Mouse (Mus musculus) CH12.LX (cell line): ENCODE measurements around the gene Zfp273. TPM values are rescaled to one million over a fixed set of nuclear protein-coding genes. Genes with fewer than 3 reads are reported as not detected.
"Not testable (repeated sequence)": the region's sequence is repeated elsewhere in the genome, so short reads cannot be mapped to it uniquely, and the experiment has no call there.

Source experiments
- DNase-seq: peaks from one replicate; pipeline ENCODE4 v3.0.0-alpha.2; 2013; ENCODE audit errors: extremely low read depth
- H3K27ac ChIP-seq: 2 replicates; pipeline ENCODE4 v1.5.1; 2012; ENCODE audit warnings: low read depth, mild to moderate bottlenecking, control low read depth, moderate library complexity; ENCODE audit not compliant: insufficient read depth
- H3K27me3 ChIP-seq: replicated peaks from 2 replicates; pipeline ENCODE3; 2012; ENCODE audit warnings: inconsistent platforms
- H3K36me3 ChIP-seq, 2 experiments: replicated peaks in 1 of 2; 2 replicates each; pipeline versions ENCODE3 to v1.6.1; 2012; ENCODE audit warnings: inconsistent platforms in 1 of 2, low read length in 1 of 2, mild to moderate bottlenecking in 1 of 2, mixed read lengths in 1 of 2, moderate library complexity in 1 of 2; ENCODE audit not compliant: control insufficient read depth in 1 of 2, insufficient read depth in 1 of 2
- H3K4me1 ChIP-seq, 2 experiments: 2 replicates each; pipeline ENCODE4 v1.6.1; 2012; ENCODE audit warnings: inconsistent platforms in 1 of 2, moderate library complexity in 1 of 2; ENCODE audit not compliant: insufficient read depth in 2 of 2, control insufficient read depth in 1 of 2
- H3K4me2 ChIP-seq: 2 replicates; pipeline ENCODE4 v1.6.1; 2012; ENCODE audit warnings: low read depth, mild to moderate bottlenecking, control low read depth; ENCODE audit not compliant: poor library complexity, insufficient read depth, severe bottlenecking
- H3K4me3 ChIP-seq, 3 experiments: fragments of 150-350 bp in 1 of 3; sonication (generic) in 1 of 3; replicated peaks in 1 of 3; 2 replicates each; pipeline versions ENCODE3 to v1.5.1; 2011 to 2012; ENCODE audit warnings: low read depth in 2 of 3, low read length in 2 of 3, mild to moderate bottlenecking in 2 of 3, moderate library complexity in 2 of 3, control low read depth in 1 of 3, improper control_type of control experiment in 1 of 3, inconsistent platforms in 1 of 3, mixed read lengths in 1 of 3; ENCODE audit not compliant: poor library complexity in 1 of 3
- H3K79me2 ChIP-seq: replicated peaks from 2 replicates; pipeline ENCODE4 v1.6.1; 2012; ENCODE audit warnings: mild to moderate bottlenecking, moderate library complexity; ENCODE audit not compliant: control insufficient read depth, poor library complexity, insufficient read depth, severe bottlenecking; ENCODE audit errors: extremely low read depth
- H3K9ac ChIP-seq: 2 replicates; pipeline ENCODE4 v1.6.1; 2012; ENCODE audit warnings: low read depth, mild to moderate bottlenecking, control low read depth, moderate library complexity; ENCODE audit not compliant: insufficient read depth
- H3K9me3 ChIP-seq: replicated peaks from 2 replicates; pipeline ENCODE3; 2012; ENCODE audit warnings: low read length, inconsistent platforms, mixed read lengths
- BHLHE40 ChIP-seq: IDR thresholded peaks from 2 replicates; pipeline ENCODE4 v1.6.1; 2011; ENCODE audit warnings: mild to moderate bottlenecking, low read depth, low read length, improper control_type of control experiment
- CHD1 ChIP-seq: IDR thresholded peaks from 2 replicates; pipeline ENCODE4 v1.6.1; 2012; ENCODE audit warnings: low read depth, low read length, improper control_type of control experiment, inconsistent platforms
- CTCF ChIP-seq, 2 experiments: IDR thresholded peaks in 1 of 2; conservative IDR thresholded peaks in 1 of 2; 2 replicates each; pipeline ENCODE4 v1.5.1; 2011 to 2012; ENCODE audit warnings: low read depth in 2 of 2, low read length in 2 of 2, improper control_type of control experiment in 1 of 2, inconsistent platforms in 1 of 2, mild to moderate bottlenecking in 1 of 2, moderate library complexity in 1 of 2
- EP300 ChIP-seq: IDR thresholded peaks from 2 replicates; pipeline ENCODE4 v1.6.1; 2011; ENCODE audit warnings: low read length, improper control_type of control experiment
- ETS1 ChIP-seq: conservative IDR thresholded peaks from 2 replicates; pipeline ENCODE4 v1.6.1; 2012; ENCODE audit warnings: low read depth, mild to moderate bottlenecking, inconsistent platforms, low read length, improper control_type of control experiment, moderate library complexity
- JUND ChIP-seq: conservative IDR thresholded peaks from 2 replicates; pipeline ENCODE4 v1.6.1; 2011; ENCODE audit warnings: low read depth, low read length, improper control_type of control experiment
- MAFK ChIP-seq: IDR thresholded peaks from 2 replicates; pipeline ENCODE4 v1.6.1; 2011; ENCODE audit warnings: low read length, improper control_type of control experiment; ENCODE audit not compliant: insufficient replicate concordance
- NRF1 ChIP-seq: IDR thresholded peaks from 2 replicates; pipeline ENCODE4 v1.6.1; 2014; ENCODE audit warnings: low read depth, mild to moderate bottlenecking, inconsistent platforms, low read length, improper control_type of control experiment, moderate library complexity
- POLR2A ChIP-seq: IDR thresholded peaks from 2 replicates; pipeline ENCODE4 v1.6.1; 2011; ENCODE audit warnings: low read depth, mild to moderate bottlenecking, improper control_type of control experiment, low read length
- POLR2AphosphoS2 ChIP-seq: IDR thresholded peaks from 2 replicates; pipeline ENCODE4 v1.6.1; 2011; ENCODE audit warnings: low read depth, low read length, improper control_type of control experiment
- RAD21 ChIP-seq: IDR thresholded peaks from 2 replicates; pipeline ENCODE4 v1.6.1; 2011; ENCODE audit warnings: low read depth, mild to moderate bottlenecking, low read length, improper control_type of control experiment, moderate library complexity
- RCOR1 ChIP-seq: conservative IDR thresholded peaks from 2 replicates; pipeline ENCODE4 v1.6.1; 2012; ENCODE audit warnings: low read depth, mild to moderate bottlenecking, inconsistent platforms, low read length, improper control_type of control experiment
- SIN3A ChIP-seq: IDR thresholded peaks from 2 replicates; pipeline ENCODE4 v1.6.1; 2012; ENCODE audit warnings: low read length, improper control_type of control experiment, inconsistent platforms
- TBP ChIP-seq: conservative IDR thresholded peaks from 2 replicates; pipeline ENCODE4 v1.6.1; 2011; ENCODE audit warnings: low read depth, low read length, improper control_type of control experiment
- TCF12 ChIP-seq: IDR thresholded peaks from 2 replicates; pipeline ENCODE4 v1.6.1; 2014; ENCODE audit warnings: low read depth, mild to moderate bottlenecking, inconsistent platforms, low read length, improper control_type of control experiment
- USF2 ChIP-seq: conservative IDR thresholded peaks from 2 replicates; pipeline ENCODE4 v1.6.1; 2011; ENCODE audit warnings: low read depth, low read length, improper control_type of control experiment
- ZKSCAN1 ChIP-seq: IDR thresholded peaks from 2 replicates; pipeline ENCODE4 v1.6.1; 2012; ENCODE audit warnings: low read depth, inconsistent platforms, low read length, improper control_type of control experiment, borderline replicate concordance
- ZNF384 ChIP-seq: IDR thresholded peaks from 2 replicates; pipeline ENCODE4 v1.6.1; 2012; ENCODE audit warnings: low read depth, low read length, improper control_type of control experiment, inconsistent platforms
- dilution Hi-C: fragments of 300-500 bp; cut with MboI; formaldehyde crosslinking; loops from 2 replicates; pipeline ENCODE4 v1.14.3; 2020; ENCODE audit warnings: low sequenced_read_pairs; ENCODE audit not compliant: extremely low pct_unique_long_range_greater_than_20kb, extremely low pct_ligation_motif_present
- in situ Hi-C: fragments of 300-500 bp; cut with MboI; formaldehyde crosslinking; loops from 3 replicates; pipeline ENCODE4 v1.14.3; 2019; ENCODE audit warnings: low sequenced_read_pairs, low pct_ligation_motif_present, low pct_unique_long_range_greater_than_20kb, mixed read lengths
- polyA plus RNA-seq: library from polyadenylated mRNA; unstranded; fragments of >175 nt; gene quantifications from 2 replicates; pipeline ENCODE4 v1.2.1, GENCODE M21; 2012; ENCODE audit warnings: low read depth; ENCODE audit not compliant: insufficient read length
- total RNA-seq, 2 experiments: library from RNA; depleted of rRNA; stranded (reverse); fragments of 300-350 nt in 1 of 2; fragments of >200 nt in 1 of 2; gene quantifications; 2 replicates each; pipeline ENCODE4 v1.2.3; 2012 to 2014

The Zfp273 gene
- total and polyA plus RNA-seq, 3 experiments, result 1.9 to 4.5 (median 2.0) TPM

DNA sequence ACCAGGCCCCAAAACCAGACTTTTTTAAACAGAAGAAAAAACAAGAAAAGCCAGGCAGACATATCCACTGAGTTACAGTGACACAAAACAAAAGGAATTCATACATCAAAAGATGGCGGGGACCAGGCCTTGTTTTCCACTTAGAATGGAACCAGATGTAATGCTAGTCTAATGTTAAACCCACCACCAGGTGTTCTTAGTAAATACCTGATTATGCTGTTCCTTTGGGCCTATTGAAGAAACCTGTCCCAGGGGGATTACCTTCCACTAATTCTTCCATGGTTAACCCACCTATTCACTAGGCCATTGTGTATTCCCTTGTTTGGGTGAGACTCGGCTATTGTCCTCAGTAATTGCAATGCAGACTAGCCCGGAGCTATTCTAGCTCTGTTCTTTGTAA is 14.9 kb upstream of the Zfp273 start:
- no peak for DNase-seq
- in situ Hi-C loops, result no loop called here
- no peak for TF ChIP-seq MAFK
- TF ChIP-seq TCF12, result no peak
- TF ChIP-seq ZNF384, result no peak
- no peak for TF ChIP-seq ZKSCAN1
- Histone ChIP-seq H3K79me2 (no peaks in the 10 kb centered on the region), H3K4me1 (no peaks in the 10 kb centered on the region), H3K27ac (no peak overlapping the region), H3K9ac (no peak overlapping the region), H3K36me3 (no peaks in the 10 kb centered on the region), H3K27me3 (no peaks in the 10 kb centered on the region), H3K9me3 (no peaks in the 10 kb centered on the region), H3K4me2 (no peak overlapping the region), H3K4me3 (no peak overlapping the region)
- dilution Hi-C loops, result no loop called here

DNA sequence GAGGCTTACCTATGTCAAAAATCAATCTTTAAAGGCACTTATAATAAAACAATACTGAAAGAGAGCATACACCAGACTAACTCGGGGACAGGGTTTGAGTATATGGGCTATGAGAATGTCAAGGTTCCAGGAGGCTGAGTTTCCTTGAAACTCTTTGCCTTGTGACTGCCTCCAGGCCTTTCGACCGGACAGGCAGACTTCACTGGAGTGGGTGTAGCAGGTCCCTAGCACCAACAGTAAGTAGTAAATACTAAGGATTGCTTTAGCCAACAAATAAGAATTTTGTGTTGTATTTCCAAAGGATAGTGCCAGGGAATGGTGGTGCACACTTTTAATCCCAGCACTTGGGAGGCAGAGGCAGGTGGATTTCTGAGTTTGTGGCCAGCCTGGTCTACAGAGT is 14.4 kb upstream of the Zfp273 start:
- H3K36me3 ChIP-seq, in situ Hi-C loops, H3K27me3 ChIP-seq, H3K27ac ChIP-seq, H3K79me2 ChIP-seq, H3K9ac ChIP-seq, DNase-seq, H3K4me2 ChIP-seq, H3K4me3 ChIP-seq, H3K9me3 ChIP-seq, dilution Hi-C loops, H3K4me1 ChIP-seq: not testable (repeated sequence)

DNA sequence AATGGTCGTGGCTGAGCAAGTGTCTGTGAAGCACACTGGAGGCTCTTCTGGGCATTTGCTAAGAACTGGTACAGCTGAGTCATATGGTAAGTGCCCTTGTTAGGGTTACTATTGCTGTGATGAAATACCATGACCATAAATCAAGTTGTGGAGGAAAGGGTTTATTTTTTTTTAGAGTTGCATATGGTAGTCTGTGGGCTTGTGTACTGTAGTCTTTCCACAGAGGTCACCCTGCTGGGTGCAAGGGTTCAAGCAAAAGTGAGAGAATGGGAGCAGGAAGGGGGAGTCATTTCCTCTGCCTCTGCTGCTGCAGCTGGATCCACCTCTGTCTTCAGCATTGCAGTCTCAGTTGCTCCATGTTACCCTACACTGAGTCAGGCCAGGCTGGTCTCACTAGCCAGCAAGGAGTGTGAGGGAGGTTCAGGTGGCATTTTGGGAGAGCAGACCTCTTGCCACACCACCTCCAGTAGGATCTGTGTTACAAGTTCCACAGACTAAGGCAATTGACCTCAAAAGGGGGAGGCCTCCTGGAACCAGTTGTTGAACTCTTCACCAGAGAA is 1.8 kb upstream of the Zfp273 start:
- no peak overlapping the region for H3K9ac ChIP-seq
- H3K4me3 ChIP-seq, result no peak overlapping the region
- no peaks in the 10 kb centered on the region for H3K36me3 ChIP-seq
- DNase-seq, result no peak
- in situ Hi-C loops, result no loop called here
- no peak overlapping the region for H3K4me2 ChIP-seq
- dilution Hi-C loops, result no loop called here
- H3K9me3 ChIP-seq, result no peaks in the 10 kb centered on the region
- H3K27me3 ChIP-seq, result no peaks in the 10 kb centered on the region
- no peak overlapping the region for H3K27ac ChIP-seq
- H3K79me2 ChIP-seq, result no peaks in the 10 kb centered on the region
- H3K4me1 ChIP-seq, result peaks cover 0 to 6% of the 10 kb centered on the region in 2 experiments; a peak in 1 of 4 replicates
- TF ChIP-seq USF2 (no peak), NRF1 (no peak), EP300 (no peak), SIN3A (no peak), POLR2A (no peak), CHD1 (no peak), RAD21 (no peak), TBP (no peak), CTCF (conservative IDR thresholded peaks at IDR 0.05 in 1 of 2, IDR thresholded peaks at IDR 0.05 in 1 of 2; ENCODE audit: low read depth in 2 of 2, low read length in 2 of 2) (no peak), POLR2AphosphoS2 (no peak), ETS1 (no peak), RCOR1 (no peak), BHLHE40 (no peak), ZNF384 (no peak), JUND (no peak)
